Mouse (Mus musculus) embryonic facial prominence, embryonic 10.5 days (tissue): ENCODE data around the gene Olfr669. TPM values are rescaled to one million over a fixed set of nuclear protein-coding genes. Genes with fewer than 3 reads are reported as not detected.
"Not testable (repeated sequence)": the region's sequence is repeated elsewhere in the genome, so short reads cannot be mapped to it uniquely, and the experiment has no call there.

ENCODE experiments used
- DNase-seq: peaks from one replicate; pipeline ENCODE4 v3.0.0-alpha.2; 2017; ENCODE audit warnings: low spot score
- H3K27ac ChIP-seq: fragments of 300-500 bp; sonication (generic); replicated peaks from 2 replicates; pipeline ENCODE4 v1.5.1; 2016; ENCODE audit warnings: mild to moderate bottlenecking
- H3K27me3 ChIP-seq: fragments of 300-500 bp; sonication (generic); replicated peaks from 2 replicates; pipeline ENCODE4 v1.6.1; 2016; ENCODE audit warnings: low read depth, mild to moderate bottlenecking; ENCODE audit not compliant: poor library complexity, severe bottlenecking
- H3K36me3 ChIP-seq: fragments of 300-500 bp; sonication (generic); replicated peaks from 2 replicates; pipeline ENCODE4 v1.6.1; 2016; ENCODE audit warnings: mild to moderate bottlenecking, moderate library complexity
- H3K4me1 ChIP-seq: fragments of 300-500 bp; sonication (generic); 2 replicates; pipeline ENCODE4 v1.6.1; 2016
- H3K4me3 ChIP-seq: fragments of 300-500 bp; sonication (generic); 2 replicates; pipeline ENCODE4 v1.5.1; 2016; ENCODE audit warnings: mild to moderate bottlenecking, moderate library complexity
- H3K9me3 ChIP-seq: fragments of 300-500 bp; sonication (generic); 2 replicates; pipeline ENCODE4 v1.6.1; 2016; ENCODE audit warnings: mild to moderate bottlenecking
- whole genome bisulfite sequencing: fragments of 180-500 bp; shearing (Covaris S2); methylation state at CpG from one replicate; pipeline ENCODE4 v1.1.7; 2016; 5-methylcytosine and 5-hydroxymethylcytosine counted together
- polyA plus RNA-seq: library from polyadenylated mRNA; unstranded; fragments of >200 nt; fragmentation: Nextera tagmentation; extraction: Ambion mirVana; gene quantifications from 2 replicates; pipeline ENCODE4 v1.2.1, GENCODE M21; 2016

The Olfr669 gene
- not detected in 2 replicates for polyA plus RNA-seq

DNA sequence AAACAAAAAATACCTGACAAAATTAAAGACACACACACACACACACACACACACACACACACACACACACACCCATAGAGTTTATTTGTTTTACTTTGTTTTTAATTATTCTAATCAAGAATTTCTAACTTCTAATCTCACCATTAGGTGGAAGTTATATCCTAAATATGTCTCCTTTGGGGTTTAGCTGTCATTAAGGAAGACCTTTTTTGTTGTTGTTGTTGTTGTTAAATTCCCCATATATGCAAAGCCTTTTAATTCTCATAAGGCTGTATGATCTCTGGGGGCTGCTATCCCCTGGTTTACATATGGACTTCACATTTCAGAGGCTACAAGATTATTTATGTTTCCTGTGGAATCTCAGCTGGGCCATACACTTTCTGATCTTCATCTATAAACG is at the start of gene Olfr669:
Olfr669 (plus strand) TSS at position 301 of the 400 bp plus-strand sequence.
- Histone ChIP-seq H3K4me1 (no peaks in the 10 kb centered on the region), H3K9me3 (no peaks in the 10 kb centered on the region), H3K4me3 (no peak within 1 kb of the TSS), H3K27ac (no peak within 1 kb of the TSS), H3K36me3 (no peaks in the 10 kb centered on the region), H3K27me3 (no peaks in the 10 kb centered on the region)
- WGBS: 91% methylated on average over 1 of the region's 1 CpGs
- no peak for DNase-seq

DNA sequence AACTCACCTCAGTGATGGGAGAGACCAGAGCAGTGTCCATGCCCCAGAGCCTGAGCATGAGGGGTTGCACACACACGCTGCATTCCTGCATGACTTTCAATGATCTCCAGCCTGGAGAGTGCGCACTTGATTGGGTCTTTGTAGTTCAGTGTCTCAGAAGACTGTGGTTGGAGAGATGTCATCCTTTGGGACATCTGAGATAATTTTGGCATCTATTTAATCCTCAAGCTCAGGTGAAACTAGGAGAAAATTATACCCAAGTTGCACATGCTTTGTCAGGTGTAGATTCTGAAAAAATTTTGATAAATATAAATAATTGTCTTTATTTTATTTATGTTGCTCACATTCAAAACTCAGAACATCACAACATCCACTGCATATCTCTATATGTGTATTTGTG is 38.2 kb upstream of the Olfr669 start, which contains the start of gene Olfr666:
Olfr666 (minus strand) TSS at position 101 of the 400 bp plus-strand sequence.
- H3K36me3 ChIP-seq: no peaks in the 10 kb centered on the region
- no peak within 1 kb of the TSS for H3K27ac ChIP-seq
- no peaks in the 10 kb centered on the region for H3K27me3 ChIP-seq
- no peaks in the 10 kb centered on the region for H3K4me1 ChIP-seq
- H3K9me3 ChIP-seq: no peaks in the 10 kb centered on the region
- DNase-seq: no peak
- no peak within 1 kb of the TSS for H3K4me3 ChIP-seq
- 85% methylated on average over 2 of the region's 2 CpGs for WGBS

DNA sequence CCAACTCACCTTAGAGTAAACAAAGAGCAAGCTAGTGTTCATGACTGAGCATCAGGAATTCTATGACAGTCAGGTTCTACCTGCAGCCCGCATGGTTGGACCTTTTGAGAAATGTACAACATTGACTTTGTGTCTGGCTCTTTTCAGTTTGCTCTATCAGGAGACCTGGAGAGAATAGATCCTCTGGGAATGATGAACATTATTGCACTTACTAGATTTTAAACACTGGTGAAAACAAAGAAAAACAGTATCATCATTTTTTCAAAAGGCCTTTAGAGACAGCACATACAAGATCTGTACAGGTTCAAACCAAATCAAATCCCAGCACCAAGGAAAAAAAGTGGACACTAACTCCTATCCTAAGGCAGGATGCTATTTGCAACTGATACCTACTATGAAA is 12.7 kb upstream of the Olfr669 start, which contains the start of gene Olfr667:
Olfr667 (minus strand) TSS at position 101 of the 400 bp plus-strand sequence.
- Histone ChIP-seq H3K4me1 (no peaks in the 10 kb centered on the region), H3K4me3 (no peak within 1 kb of the TSS), H3K27ac (no peak within 1 kb of the TSS), H3K36me3 (no peaks in the 10 kb centered on the region), H3K9me3 (no peaks in the 10 kb centered on the region), H3K27me3 (no peaks in the 10 kb centered on the region)
- WGBS: 94% methylated on average over 1 of the region's 1 CpGs
- no peak for DNase-seq

DNA sequence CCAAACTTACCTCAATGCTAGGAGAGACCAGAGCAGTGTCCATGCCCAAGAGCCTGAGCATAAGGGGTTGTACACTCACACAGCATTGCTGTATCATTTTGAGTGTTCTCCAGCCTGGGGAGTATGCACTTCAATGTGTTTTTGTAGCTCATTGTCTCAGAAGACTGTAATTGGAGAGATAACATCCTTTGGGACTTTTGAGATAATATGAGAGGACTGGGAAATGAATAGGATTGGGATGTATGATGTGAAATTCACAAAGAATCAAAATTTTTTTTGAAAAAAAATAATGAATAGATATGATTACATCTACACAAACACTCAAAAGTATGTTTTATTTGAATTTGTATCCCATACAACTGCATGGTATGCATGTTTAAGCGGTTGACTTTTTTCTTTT is 6.1 kb upstream of the Olfr669 start, which contains the start of gene Olfr668:
Olfr668 (minus strand) TSS at position 101 of the 400 bp plus-strand sequence.
- no peaks in the 10 kb centered on the region for H3K27me3 ChIP-seq
- H3K4me1 ChIP-seq: no peaks in the 10 kb centered on the region
- H3K36me3 ChIP-seq: no peaks in the 10 kb centered on the region
- no peaks in the 10 kb centered on the region for H3K9me3 ChIP-seq
- no peak for DNase-seq
- WGBS: 85% methylated on average over 1 of the region's 1 CpGs
- H3K4me3 ChIP-seq: no peak within 1 kb of the TSS
- no peak within 1 kb of the TSS for H3K27ac ChIP-seq

DNA sequence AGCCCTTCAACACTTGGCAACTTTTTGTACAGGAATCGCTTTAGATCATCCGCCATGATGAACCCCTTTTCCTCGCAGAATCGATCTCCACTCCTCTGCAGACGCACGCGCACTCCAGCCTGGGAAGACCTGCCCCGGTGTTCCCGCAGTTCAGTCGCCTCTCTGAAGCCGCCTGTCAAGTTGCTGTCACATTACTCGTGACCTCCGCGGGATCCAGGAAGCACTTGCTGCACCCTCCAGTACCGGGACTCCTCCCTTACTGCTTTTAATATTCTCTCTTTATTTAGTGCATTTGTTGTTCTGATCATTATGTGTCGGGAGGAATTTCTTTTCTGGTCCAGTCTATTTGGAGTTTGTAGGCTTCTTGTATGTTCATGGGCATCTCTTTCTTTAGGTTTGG is 16.2 kb downstream of the Olfr669 start:
- 96% methylated on average over 16 of the region's 16 CpGs for WGBS
- not testable (repeated sequence) for DNase-seq

DNA sequence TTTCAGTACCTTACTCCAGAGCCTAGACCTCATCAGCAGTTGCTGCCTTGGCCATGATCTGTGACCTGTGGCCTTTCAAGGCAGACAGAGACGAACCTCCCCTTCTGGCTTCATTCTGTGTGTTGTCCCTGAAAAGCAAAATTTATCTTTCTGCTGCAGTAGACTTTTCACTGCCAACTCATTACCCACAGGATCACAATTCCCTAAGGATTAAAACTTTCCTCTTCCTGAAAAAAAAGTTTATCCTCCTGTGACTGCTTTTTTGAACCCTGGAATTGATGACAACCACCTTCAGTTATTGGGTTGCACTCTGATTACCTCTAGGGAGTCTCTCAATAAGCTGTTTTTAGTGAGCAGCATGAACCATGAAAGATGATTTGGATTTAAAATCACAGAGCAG is 28.5 kb downstream of the Olfr669 start, which contains the start of gene Olfr670:
Olfr670 (minus strand) TSS at position 101 of the 400 bp plus-strand sequence.
- Histone ChIP-seq H3K27me3 (no peaks in the 10 kb centered on the region), H3K4me1 (no peaks in the 10 kb centered on the region), H3K9me3 (no peaks in the 10 kb centered on the region), H3K27ac (no peak within 1 kb of the TSS), H3K4me3 (no peak within 1 kb of the TSS), H3K36me3 (no peaks in the 10 kb centered on the region)
- DNase-seq: no peak
- 71% methylated on average over 1 of the region's 1 CpGs for WGBS

More for the DNA sequence above, 16.2 kb downstream of the Olfr669 start:
- not testable (repeated sequence) for H3K27me3 ChIP-seq, H3K27ac ChIP-seq, H3K9me3 ChIP-seq, H3K36me3 ChIP-seq, H3K4me3 ChIP-seq, H3K4me1 ChIP-seq

DNA sequence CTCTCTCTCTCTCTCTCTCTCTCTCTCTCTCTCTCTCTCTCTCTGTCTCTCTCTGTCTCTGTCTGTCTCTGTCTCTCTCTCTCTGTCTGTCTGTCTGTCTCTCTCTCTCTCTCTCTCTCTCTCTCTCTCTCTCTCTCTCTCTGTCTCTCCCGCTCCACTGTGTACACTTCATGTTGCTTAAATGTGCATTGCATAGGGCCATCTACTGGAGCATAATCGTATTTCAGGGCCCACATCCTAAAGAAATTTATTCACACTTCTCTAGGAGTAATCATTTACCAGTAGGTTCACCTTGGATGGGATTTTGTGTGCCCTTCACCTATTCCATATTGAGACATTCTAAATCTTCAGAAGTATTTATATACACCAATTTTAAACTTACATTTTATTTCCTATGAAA is 38.5 kb downstream of the Olfr669 start:
- not testable (repeated sequence) for DNase-seq, H3K9me3 ChIP-seq, H3K36me3 ChIP-seq, H3K27ac ChIP-seq, H3K4me1 ChIP-seq, H3K4me3 ChIP-seq, H3K27me3 ChIP-seq
- 79% methylated on average over 2 of the region's 2 CpGs for WGBS

DNA sequence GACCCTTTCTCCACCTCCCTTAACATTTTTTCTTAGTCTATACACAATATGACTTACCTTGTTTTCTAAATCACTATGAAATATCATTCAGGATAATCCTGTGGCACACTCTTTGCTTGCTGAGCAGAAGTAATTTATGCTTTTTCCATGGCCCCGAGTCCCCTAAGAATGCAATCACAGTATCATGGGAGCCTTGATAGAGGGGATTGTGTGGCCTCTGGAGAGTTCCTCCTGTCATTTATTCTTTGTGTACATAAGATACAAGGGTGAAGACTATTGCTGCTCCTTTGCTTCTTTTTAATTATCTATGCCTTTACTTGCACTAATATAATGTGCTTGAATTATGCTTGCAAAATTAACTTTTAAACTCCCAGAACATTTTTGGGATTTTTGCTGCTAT is 45.0 kb downstream of the Olfr669 start, which contains the start of gene Olfr671:
Olfr671 (minus strand) TSS at position 101 of the 400 bp plus-strand sequence.
- 0 out of 2 replicates have a peak, but pooled peaks cover 4% of the 10 kb centered on the region for H3K9me3 ChIP-seq
- no peak for DNase-seq
- no peaks in the 10 kb centered on the region for H3K36me3 ChIP-seq
- no peak within 1 kb of the TSS for H3K4me3 ChIP-seq
- WGBS: 78% methylated on average over 1 of the region's 1 CpGs
- H3K4me1 ChIP-seq: no peaks in the 10 kb centered on the region
- H3K27me3 ChIP-seq: no peaks in the 10 kb centered on the region
- no peak within 1 kb of the TSS for H3K27ac ChIP-seq

Other genes starting within 250 kb of the Olfr669 start
- not detected in 2 replicates for gene Olfr661, start 247.7 kb upstream of the Olfr669 start, polyA plus RNA-seq
- gene Usp17le, start 156.8 kb upstream of the Olfr669 start, polyA plus RNA-seq: not detected in 2 replicates
- gene Usp17lb, start 91.6 kb upstream of the Olfr669 start, polyA plus RNA-seq: not detected in 2 replicates
- gene Usp17la, start 77.2 kb upstream of the Olfr669 start, polyA plus RNA-seq: not detected in 2 replicates
- gene Olfr665, start 56.2 kb upstream of the Olfr669 start, polyA plus RNA-seq: not detected in 2 replicates
- not detected in 2 replicates for gene Olfr666, start 38.3 kb upstream of the Olfr669 start, polyA plus RNA-seq
- not detected in 2 replicates for gene Olfr667, start 12.8 kb upstream of the Olfr669 start, polyA plus RNA-seq
- not detected in 2 replicates for gene Olfr668, start 6.2 kb upstream of the Olfr669 start, polyA plus RNA-seq
- not detected in 2 replicates for gene Olfr670, start 28.4 kb downstream of the Olfr669 start, polyA plus RNA-seq
- not detected in 2 replicates for gene Olfr671, start 44.9 kb downstream of the Olfr669 start, polyA plus RNA-seq
- gene Olfr672, start 67.8 kb downstream of the Olfr669 start, polyA plus RNA-seq: not detected in 2 replicates
- not detected in 2 replicates for gene Olfr675, start 94.2 kb downstream of the Olfr669 start, polyA plus RNA-seq
- gene Olfr676, start 98.5 kb downstream of the Olfr669 start, polyA plus RNA-seq: not detected in 2 replicates
- gene Olfr677, start 117.1 kb downstream of the Olfr669 start, polyA plus RNA-seq: not detected in 2 replicates
- gene Olfr678, start 130.2 kb downstream of the Olfr669 start, polyA plus RNA-seq: not detected in 2 replicates
- 0.05 TPM in 1 of 2 replicates, not detected in the other for gene Olfr679, start 147.0 kb downstream of the Olfr669 start, polyA plus RNA-seq
- not detected in 2 replicates for gene Olfr680-ps1, start 158.6 kb downstream of the Olfr669 start, polyA plus RNA-seq
- gene Olfr681, start 182.6 kb downstream of the Olfr669 start, polyA plus RNA-seq: not detected in 2 replicates
- not detected in 2 replicates for gene Olfr683, start 212.8 kb downstream of the Olfr669 start, polyA plus RNA-seq
- gene Olfr684, start 229.4 kb downstream of the Olfr669 start, polyA plus RNA-seq: not detected in 2 replicates